Mouse (Mus musculus) B cell, adult 62 days (primary cell): ENCODE data around the gene Olfr1447. TPM values are rescaled to one million over a fixed set of nuclear protein-coding genes. Genes with fewer than 3 reads are reported as not detected.

ENCODE experiments used
- total RNA-seq: library from RNA; stranded (reverse); gene quantifications from 4 replicates; pipeline ENCODE4 v1.2.4, GENCODE M21; 2023

The Olfr1447 gene
- not detected in 4 replicates for total RNA-seq

DNA sequence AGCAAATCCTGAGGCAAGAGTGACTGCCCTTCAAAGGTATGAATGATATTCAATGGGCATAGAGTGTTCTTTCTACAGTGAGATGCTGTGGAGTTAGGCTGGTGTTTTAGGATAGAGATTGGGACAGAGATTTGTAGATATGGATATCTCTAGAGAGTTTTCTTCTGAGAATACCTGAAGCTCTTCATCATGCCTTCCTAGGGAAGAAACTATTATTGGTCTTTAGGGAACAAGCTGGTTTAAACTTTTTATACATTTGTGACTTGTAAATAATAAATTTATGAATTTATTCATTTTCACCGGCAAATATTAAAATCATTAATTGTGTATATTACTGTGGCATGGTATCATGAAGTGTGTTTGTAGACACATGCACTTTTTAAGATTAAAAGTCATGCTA is at the start of gene Olfr1447:
Olfr1447 (minus strand) TSS at position 101 of the 400 bp plus-strand sequence.

DNA sequence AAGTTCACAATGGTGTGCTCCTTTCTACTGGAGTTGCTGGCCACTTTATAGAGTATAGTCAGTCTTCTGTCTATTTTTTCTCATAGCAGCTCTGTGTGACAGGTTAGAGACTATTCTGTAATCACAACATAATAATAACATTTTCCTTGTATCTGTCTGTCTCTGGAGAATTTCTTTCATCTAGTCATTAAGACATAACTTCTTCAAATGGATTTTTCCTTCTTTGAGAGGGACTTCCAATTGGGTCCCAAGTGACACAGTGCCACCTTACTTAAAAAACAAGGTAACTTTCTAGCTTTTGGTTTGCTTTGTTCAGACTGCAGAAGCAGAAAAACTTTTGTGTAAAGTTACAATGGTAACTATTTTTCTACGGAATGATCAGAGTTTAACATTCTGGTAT is 46.4 kb upstream of the Olfr1447 start, which contains the start of gene Olfr1450:
Olfr1450 (plus strand) TSS at position 301 of the 400 bp plus-strand sequence.

DNA sequence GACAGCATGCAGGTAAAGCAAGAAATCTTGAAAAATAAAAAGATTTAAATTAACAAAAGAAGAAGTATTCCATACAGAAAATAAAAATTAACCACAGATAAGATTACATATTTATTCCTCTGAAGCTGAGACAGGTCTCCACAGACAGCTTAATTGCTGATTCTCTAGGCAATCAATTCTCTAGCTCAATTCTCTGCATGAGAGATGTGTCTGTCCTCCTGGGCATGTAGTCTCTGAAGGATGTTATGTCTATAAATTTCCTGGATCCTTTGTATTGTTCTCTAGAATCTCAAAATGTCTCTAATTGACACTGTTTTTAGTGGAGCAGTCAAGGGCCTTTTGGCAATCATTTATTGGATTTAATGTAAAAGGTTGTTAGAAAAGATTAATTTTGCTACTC is 27.0 kb upstream of the Olfr1447 start, which contains the start of gene Olfr1449:
Olfr1449 (plus strand) TSS at position 301 of the 400 bp plus-strand sequence.

DNA sequence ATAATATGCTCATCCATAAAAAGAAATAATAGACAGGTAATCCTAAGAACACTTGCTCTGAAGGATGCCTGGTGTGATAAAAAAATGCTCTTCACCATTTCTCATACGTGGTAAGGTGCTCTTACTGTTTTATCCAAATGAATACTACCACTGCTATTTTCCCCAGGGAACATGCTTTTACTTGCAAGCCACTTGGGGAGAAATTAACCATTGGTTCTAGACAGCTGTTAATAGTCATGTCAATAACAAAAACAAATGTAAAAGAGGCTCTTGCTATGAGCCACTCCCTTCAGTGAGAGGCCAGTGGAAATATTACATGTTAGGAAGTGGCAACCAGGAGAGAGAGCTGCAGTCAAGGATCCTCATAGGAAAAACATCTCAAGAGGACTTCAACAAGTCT is 20.8 kb upstream of the Olfr1447 start, which contains the start of gene Olfr1448:
Olfr1448 (minus strand) TSS at position 101 of the 400 bp plus-strand sequence.

DNA sequence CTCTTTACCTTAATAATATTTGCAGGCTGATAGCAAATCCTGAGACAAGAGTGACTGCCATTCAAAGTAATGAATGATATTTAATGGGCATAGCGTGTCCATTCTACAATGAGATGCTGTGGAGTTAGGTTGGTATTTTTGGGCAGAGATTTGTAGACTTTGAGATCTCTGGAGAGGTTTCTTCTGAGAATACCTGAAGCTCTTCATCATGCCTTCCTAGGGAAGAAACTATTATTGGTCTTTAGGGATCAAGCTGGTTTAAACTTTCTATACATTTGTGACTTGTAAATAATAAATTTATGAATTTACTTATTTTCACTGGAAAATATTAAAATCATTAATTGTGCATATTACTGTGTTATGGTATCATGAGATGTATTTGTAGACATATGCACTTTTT is 10.1 kb downstream of the Olfr1447 start, which contains the start of gene Olfr1446:
Olfr1446 (minus strand) TSS at position 101 of the 400 bp plus-strand sequence.

GRCm38 (mm10) chr19:12883555-12883954 is 20.0 kb downstream of the Olfr1447 start, which contains the start of gene Olfr1445:
Olfr1445 (plus strand) TSS chr19:12883855.

GRCm38 (mm10) chr19:12856983-12857382 is 46.6 kb downstream of the Olfr1447 start, which contains the start of gene Olfr1444:
Olfr1444 (plus strand) TSS chr19:12857283.

Other genes starting within 250 kb of the Olfr1447 start
- gene Olfr1442, start 233.3 kb downstream of the Olfr1447 start, total RNA-seq = not detected in 4 replicates
- not detected in 4 replicates for gene Olfr1443, start 225.6 kb downstream of the Olfr1447 start, total RNA-seq
- gene Keg1, start 208.0 kb downstream of the Olfr1447 start, total RNA-seq = not detected in 4 replicates
- 3.8 to 4.3 TPM (median 4.0 TPM) in 4 replicates for gene Cntf, start 138.1 kb downstream of the Olfr1447 start, total RNA-seq
- 87.5 to 91.2 TPM (median 89.4 TPM) in 4 replicates for gene Zfp91, start 107.6 kb downstream of the Olfr1447 start, total RNA-seq
- gene Lpxn, start 107.5 kb downstream of the Olfr1447 start, total RNA-seq = 67.4 to 83.0 TPM (median 75.6 TPM) in 4 replicates
- gene Gm5244, start 57.1 kb downstream of the Olfr1447 start, total RNA-seq = 4.7 to 8.5 TPM (median 5.0 TPM) in 4 replicates
- 1.0 to 1.8 TPM (median 1.3 TPM) in 4 replicates for gene Olfr1444, start 46.5 kb downstream of the Olfr1447 start, total RNA-seq
- not detected in 4 replicates for gene Olfr1445, start 19.9 kb downstream of the Olfr1447 start, total RNA-seq
- gene Olfr1446, start 10.2 kb downstream of the Olfr1447 start, total RNA-seq = not detected in 4 replicates
- gene Olfr1448, start 20.7 kb upstream of the Olfr1447 start, total RNA-seq = not detected in 4 replicates
- not detected in 4 replicates for gene Olfr1449, start 27.1 kb upstream of the Olfr1447 start, total RNA-seq
- not detected in 4 replicates for gene Olfr1450, start 46.5 kb upstream of the Olfr1447 start, total RNA-seq
- gene Olfr1451, start 91.3 kb upstream of the Olfr1447 start, total RNA-seq = not detected in 4 replicates
- not detected in 4 replicates for gene Olfr1453, start 124.6 kb upstream of the Olfr1447 start, total RNA-seq
- gene Olfr1454, start 156.9 kb upstream of the Olfr1447 start, total RNA-seq = not detected in 4 replicates
- not detected in 4 replicates for gene Olfr1457, start 194.1 kb upstream of the Olfr1447 start, total RNA-seq
- not detected in 4 replicates for gene Olfr1458, start 203.0 kb upstream of the Olfr1447 start, total RNA-seq
- gene Olfr1459, start 245.8 kb upstream of the Olfr1447 start, total RNA-seq = 0.12 to 0.24 TPM (median 0.19 TPM) in 4 replicates